Mouse (Mus musculus): ENCODE measurements around the gene Creb3l1.

DNA sequence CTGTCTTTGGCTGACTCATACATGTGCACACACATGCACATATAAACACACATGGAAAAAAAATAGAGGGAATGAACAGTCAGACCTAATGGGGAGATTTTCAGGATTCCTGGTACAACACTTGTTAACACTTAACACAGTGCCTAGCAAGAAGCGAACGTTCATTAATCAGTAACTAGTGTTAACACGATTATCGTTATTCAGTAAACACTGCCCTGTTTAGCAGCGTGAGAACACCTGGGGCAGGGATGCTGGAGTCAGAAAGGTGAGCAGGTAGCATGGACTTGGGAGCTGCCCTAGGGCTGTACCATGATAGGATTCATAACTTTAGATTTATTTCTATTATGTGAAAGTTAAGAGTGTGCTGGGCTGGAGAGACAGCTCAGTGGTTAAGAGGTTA, 28.3 kb downstream of the Creb3l1 start:
- TF ChIP-seq CTCF (IDR thresholded peaks at IDR 0.05; ENCODE audit: control insufficient read depth, insufficient read depth, insufficient replicate concordance, low read depth, low read length) (no peak), POLR2A (IDR thresholded peaks at IDR 0.05; ENCODE audit: control insufficient read depth, low read depth, low read length) (no peak)
